8 mouse cellular contexts compared by ENCODE assay signal in genomic region chr1:150099790-150100333, GRCm38 (mm10). TPM values are rescaled to one million over a fixed set of nuclear protein-coding genes. Genes with fewer than 3 reads are reported as not detected.
A peak's percentile ranks its signal among the peaks of the same experiment; 100 is the strongest.
DNase-seq lines count a peak whose midpoint lies in the region; ATAC-seq and TF ChIP-seq lines count a peak whose summit lies in the region.

TSS of gene Ptgs2 (plus strand) at chr1:150100031.

- H3K27ac ChIP-seq in forebrain, embryonic 12.5 days: no peak within 1 kb of the TSS
- H3K27ac ChIP-seq in layer of hippocampus, adult 2 months: peak within 1 kb of the TSS; percentile 90
- H3K27ac ChIP-seq in lung, embryonic 15.5 days: no peak within 1 kb of the TSS
- no peak within 1 kb of the TSS for H3K27ac ChIP-seq in neural tube, embryonic 14.5 days (ENCODE audit: low read depth, low read length)

- peaks cover 4% of the 10 kb centered on the region; the same call in 1 of the 2 replicates for H3K27me3 ChIP-seq in forebrain, embryonic 12.5 days
- no peaks in the 10 kb centered on the region for H3K27me3 ChIP-seq in lung, embryonic 15.5 days
- H3K27me3 ChIP-seq in neural tube, embryonic 14.5 days (ENCODE audit: control insufficient read depth, insufficient read depth, low read length): no peaks in the 10 kb centered on the region

- peak within 1 kb of the TSS; percentile 73 for H3K4me2 ChIP-seq in forebrain, embryonic 12.5 days
- peak within 1 kb of the TSS; percentile 93 for H3K4me2 ChIP-seq in lung, embryonic 15.5 days
- H3K4me2 ChIP-seq in neural tube, embryonic 14.5 days (ENCODE audit: low read depth, low read length): peak within 1 kb of the TSS; percentile 96

- under 1% methylated on average over 26 of the region's 26 CpGs for WGBS in forebrain, embryonic 12.5 days
- WGBS in lung, embryonic 15.5 days: under 1% methylated on average over 26 of the region's 26 CpGs
- 1% methylated on average over 26 of the region's 26 CpGs for WGBS in neural tube, embryonic 14.5 days

- peak; percentile 58 to 71 for DNase-seq in left cerebral cortex, adult 18-20 months (ENCODE audit: low spot score in 2 of 2)
- DNase-seq in left cerebral cortex, adult 11 months (ENCODE audit: low spot score): no peak
- DNase-seq in heart, postnatal 10 days: peak; percentile 25 to 32
- peak; percentile 53 to 66 for DNase-seq in layer of hippocampus, adult 2 months (ENCODE audit: low spot score in 2 of 2)
- peak; percentile 6 for DNase-seq in thymus, postnatal 14 days

- no peaks in the 10 kb centered on the region for H3K36me3 ChIP-seq in forebrain, embryonic 12.5 days (replicated peaks)
- H3K36me3 ChIP-seq in lung, embryonic 15.5 days: no peaks in the 10 kb centered on the region
- H3K36me3 ChIP-seq in neural tube, embryonic 14.5 days (ENCODE audit: control insufficient read depth, insufficient read depth, low read length): no peaks in the 10 kb centered on the region

- TF ChIP-seq CTCF in layer of hippocampus, adult 2 months (conservative IDR thresholded peaks at IDR 0.05): peak; percentile 50

- H3K4me1 ChIP-seq in forebrain, embryonic 12.5 days: peaks cover 10% of the 10 kb centered on the region
- H3K4me1 ChIP-seq in lung, embryonic 15.5 days: peaks cover 9% of the 10 kb centered on the region; the same call in 1 of the 2 replicates
- H3K4me1 ChIP-seq in neural tube, embryonic 14.5 days (ENCODE audit: control insufficient read depth, insufficient read depth, low read length): no peaks in the 10 kb centered on the region

- no peaks in the 10 kb centered on the region for H3K9me3 ChIP-seq in forebrain, embryonic 12.5 days
- H3K9me3 ChIP-seq in lung, embryonic 15.5 days: no peaks in the 10 kb centered on the region
- H3K9me3 ChIP-seq in neural tube, embryonic 14.5 days (ENCODE audit: control insufficient read depth, low read length): no peaks in the 10 kb centered on the region

- peak within 1 kb of the TSS; percentile 46 for H3K4me3 ChIP-seq in forebrain, embryonic 12.5 days (replicated peaks)
- H3K4me3 ChIP-seq in layer of hippocampus, adult 2 months: peak within 1 kb of the TSS; percentile 69
- H3K4me3 ChIP-seq in lung, embryonic 15.5 days: peak within 1 kb of the TSS; percentile 45
- peak within 1 kb of the TSS; percentile 43 for H3K4me3 ChIP-seq in neural tube, embryonic 14.5 days (ENCODE audit: low read depth, low read length)

- intact Hi-C loops in heart, postnatal 10 days (cut with DNase I): loop anchor here (10.0 kb wide), 1 partner anchor 245 kb away; no protein-coding TSS in a partner anchor

- peak within 1 kb of the TSS; percentile 47 for H3K9ac ChIP-seq in forebrain, embryonic 12.5 days
- H3K9ac ChIP-seq in lung, embryonic 15.5 days: peak within 1 kb of the TSS; percentile 29
- peak within 1 kb of the TSS; percentile 30 for H3K9ac ChIP-seq in neural tube, embryonic 14.5 days (replicated peaks; ENCODE audit: low read depth, low read length)

- peak; percentile 83 for ATAC-seq in forebrain, embryonic 12.5 days (ENCODE audit: low FRiP score)
- peak; percentile 90 for ATAC-seq in lung, embryonic 15.5 days (ENCODE audit: borderline replicate concordance, extremely low read depth, low FRiP score, low TSS enrichment)
- peak; percentile 95 for ATAC-seq in neural tube, embryonic 14.5 days (ENCODE audit: low read depth)

RNA-seq across cellular contexts. Expression of gene Ptgs2, which starts in this region (rescaled TPM):
- 10 to 100 TPM; 17.5 to 28.2 TPM for total RNA-seq in left cerebral cortex, adult 18-20 months (2021)
- 0.05 and 0.06 TPM in 2 replicates for polyA plus RNA-seq in forebrain, embryonic 12.5 days (2016; fragmentation: Nextera tagmentation; extraction: Ambion mirVana)
- total RNA-seq in heart, postnatal 10 days (2021): under 1 TPM; 0.65 to 0.67 TPM
- 10 to 100 TPM; 19.8 to 21.0 TPM for total RNA-seq in layer of hippocampus, adult 2 months (2021)
- polyA plus RNA-seq in lung, embryonic 15.5 days (2015; fragmentation: Nextera tagmentation; extraction: Ambion mirVana): 0.09 and 0.15 TPM in 2 replicates
- 0.04 and 0.31 TPM in 2 replicates for polyA plus RNA-seq in neural tube, embryonic 14.5 days (2014; fragmentation: Nextera tagmentation; extraction: Ambion mirVana)

Comparison
In these comparisons a context has a peak if more than half of its experiments do, and no peak if none do; other contexts are left out.
1. RNA of gene Ptgs2 (total RNA-seq): 17.5 to 28.2 TPM in left cerebral cortex, adult 18-20 months and 19.8 to 21.0 TPM in layer of hippocampus, adult 2 months; 0.65 to 0.67 TPM in heart, postnatal 10 days; every median in the first group is over 10 times any median in the second.
2. Peak in ATAC-seq, H3K4me3 ChIP-seq, H3K9ac ChIP-seq and H3K4me2 ChIP-seq in forebrain, embryonic 12.5 days; RNA of the gene not detected or under 1 TPM.
3. Peak in DNase-seq in heart, postnatal 10 days; RNA of the gene not detected or under 1 TPM.
4. Peak in ATAC-seq, H3K4me3 ChIP-seq, H3K9ac ChIP-seq and H3K4me2 ChIP-seq in lung, embryonic 15.5 days; RNA of the gene not detected or under 1 TPM.
5. Peak in ATAC-seq, H3K4me3 ChIP-seq, H3K9ac ChIP-seq and H3K4me2 ChIP-seq in neural tube, embryonic 14.5 days; RNA of the gene not detected or under 1 TPM.
6. Peak in every context shown above with its lines, with median percentiles within 50 percentile points of each other: ATAC-seq, H3K4me2 ChIP-seq, H3K4me3 ChIP-seq and H3K9ac ChIP-seq.